Mouse (Mus musculus): Measurements from ENCODE around the gene Pkp1. TPM values are rescaled to one million over a fixed set of nuclear protein-coding genes. Genes with fewer than 3 reads are reported as not detected.

The Pkp1 gene
- polyA plus RNA-seq, 1 experiment from 2014 or later = 0.03 TPM

GRCm38 (mm10) chr1:135944526-135945259, 25.7 kb upstream of the Pkp1 start:
- no peak overlapping the region for H3K4me3 ChIP-seq (ENCODE audit: low read depth, low read length)
- no peak overlapping the region for H3K4me2 ChIP-seq
- H3K36me3 ChIP-seq (ENCODE audit: control insufficient read depth, insufficient read depth, low read length) = no peaks in the 10 kb centered on the region
- peaks cover 13% of the 10 kb centered on the region for H3K27me3 ChIP-seq (ENCODE audit: control insufficient read depth, insufficient read depth, low read length)
- no peak overlapping the region for H3K27ac ChIP-seq (ENCODE audit: low read depth, low read length)
- no peak overlapping the region for H3K9ac ChIP-seq (ENCODE audit: low read depth, low read length)
- H3K4me1 ChIP-seq (ENCODE audit: control insufficient read depth, insufficient read depth, low read length) = peaks cover 3% of the 10 kb centered on the region
- WGBS (ENCODE audit: insufficient replicate concordance) = 40% methylated on average over 12 of the region's 12 CpGs
- ATAC-seq (replicated peaks; ENCODE audit: insufficient number of reproducible peaks, low FRiP score, low TSS enrichment) = 0 out of 2 replicates have a peak, but pooled peaks have one; percentile 24
- H3K9me3 ChIP-seq (replicated peaks; ENCODE audit: control insufficient read depth, low read length) = no peaks in the 10 kb centered on the region

GRCm38 (mm10) chr1:135943713-135944112, 24.7 kb upstream of the Pkp1 start:
- Histone ChIP-seq H3K9me3 (replicated peaks; ENCODE audit: control insufficient read depth, low read length) (no peaks in the 10 kb centered on the region), H3K27ac (ENCODE audit: low read depth, low read length) (no peak overlapping the region), H3K4me2 (no peak overlapping the region), H3K9ac (ENCODE audit: low read depth, low read length) (no peak overlapping the region), H3K4me1 (ENCODE audit: control insufficient read depth, insufficient read depth, low read length) (peaks cover 3% of the 10 kb centered on the region), H3K4me3 (ENCODE audit: low read depth, low read length) (no peak overlapping the region), H3K36me3 (ENCODE audit: control insufficient read depth, insufficient read depth, low read length) (no peaks in the 10 kb centered on the region), H3K27me3 (ENCODE audit: control insufficient read depth, insufficient read depth, low read length) (peaks cover 13% of the 10 kb centered on the region)
- WGBS (ENCODE audit: insufficient replicate concordance) = 79% methylated on average over 2 of the region's 2 CpGs
- ATAC-seq (replicated peaks; ENCODE audit: insufficient number of reproducible peaks, low FRiP score, low TSS enrichment) = no peak

GRCm38 (mm10) chr1:135942116-135942515, 23.1 kb upstream of the Pkp1 start:
- Histone ChIP-seq H3K27me3 (ENCODE audit: control insufficient read depth, insufficient read depth, low read length) (peaks cover 13% of the 10 kb centered on the region), H3K36me3 (ENCODE audit: control insufficient read depth, insufficient read depth, low read length) (no peaks in the 10 kb centered on the region), H3K27ac (ENCODE audit: low read depth, low read length) (peak overlapping the region; percentile 66), H3K4me2 (peak overlapping the region; percentile 16; the same call in 1 of the 2 replicates), H3K9ac (ENCODE audit: low read depth, low read length) (0 out of 2 replicates have a peak overlapping the region, but pooled peaks have one; percentile 34), H3K4me1 (ENCODE audit: control insufficient read depth, insufficient read depth, low read length) (peaks cover 7% of the 10 kb centered on the region), H3K9me3 (replicated peaks; ENCODE audit: control insufficient read depth, low read length) (no peaks in the 10 kb centered on the region), H3K4me3 (ENCODE audit: low read depth, low read length) (no peak overlapping the region)
- no peak; the same call in 1 of the 2 replicates for ATAC-seq (replicated peaks; ENCODE audit: insufficient number of reproducible peaks, low FRiP score, low TSS enrichment)
- 29% methylated on average over 7 of the region's 7 CpGs for WGBS (ENCODE audit: insufficient replicate concordance)

- Histone ChIP-seq H3K36me3 (ENCODE audit: control insufficient read depth, insufficient read depth, low read length) (no peaks in the 10 kb centered on the region), H3K4me2 (peak overlapping the region; percentile 6; the same call in 1 of the 2 replicates), H3K27ac (ENCODE audit: low read depth, low read length) (peak overlapping the region; percentile 63), H3K27me3 (ENCODE audit: control insufficient read depth, insufficient read depth, low read length) (peaks cover 13% of the 10 kb centered on the region), H3K9ac (ENCODE audit: low read depth, low read length) (0 out of 2 replicates have a peak overlapping the region, but pooled peaks have one; percentile 16), H3K4me1 (ENCODE audit: control insufficient read depth, insufficient read depth, low read length) (peaks cover 7% of the 10 kb centered on the region), H3K4me3 (ENCODE audit: low read depth, low read length) (no peak overlapping the region), H3K9me3 (replicated peaks; ENCODE audit: control insufficient read depth, low read length) (no peaks in the 10 kb centered on the region)
- WGBS (ENCODE audit: insufficient replicate concordance) = 62% methylated on average over 6 of the region's 6 CpGs
- ATAC-seq (replicated peaks; ENCODE audit: insufficient number of reproducible peaks, low FRiP score, low TSS enrichment) = peak; percentile 80
Measured at GRCm38 (mm10) chr1:135941259-135942006, 22.4 kb upstream of the Pkp1 start.

- WGBS (ENCODE audit: insufficient replicate concordance) = 81% methylated on average over 1 of the region's 1 CpGs
- no peak overlapping the region for H3K4me3 ChIP-seq (ENCODE audit: low read depth, low read length)
- peaks cover 4% of the 10 kb centered on the region for H3K4me1 ChIP-seq (ENCODE audit: control insufficient read depth, insufficient read depth, low read length)
- ATAC-seq (replicated peaks; ENCODE audit: insufficient number of reproducible peaks, low FRiP score, low TSS enrichment) = peak; percentile 74; the same call in 1 of the 2 replicates
- H3K9me3 ChIP-seq (replicated peaks; ENCODE audit: control insufficient read depth, low read length) = no peaks in the 10 kb centered on the region
- H3K27me3 ChIP-seq (ENCODE audit: control insufficient read depth, insufficient read depth, low read length) = no peaks in the 10 kb centered on the region
- no peak overlapping the region for H3K4me2 ChIP-seq
- H3K36me3 ChIP-seq (ENCODE audit: control insufficient read depth, insufficient read depth, low read length) = no peaks in the 10 kb centered on the region
- no peak overlapping the region for H3K9ac ChIP-seq (ENCODE audit: low read depth, low read length)
- no peak overlapping the region for H3K27ac ChIP-seq (ENCODE audit: low read depth, low read length)
Measured at GRCm38 (mm10) chr1:135936091-135936490, 17.1 kb upstream of the Pkp1 start.

- no peak overlapping the region for H3K4me2 ChIP-seq
- H3K9me3 ChIP-seq (replicated peaks; ENCODE audit: control insufficient read depth, low read length) = no peaks in the 10 kb centered on the region
- H3K9ac ChIP-seq (ENCODE audit: low read depth, low read length) = no peak overlapping the region
- peaks cover 3% of the 10 kb centered on the region; the same call in 1 of the 2 replicates for H3K27me3 ChIP-seq (ENCODE audit: control insufficient read depth, insufficient read depth, low read length)
- no peak overlapping the region for H3K27ac ChIP-seq (ENCODE audit: low read depth, low read length)
- no peaks in the 10 kb centered on the region for H3K36me3 ChIP-seq (ENCODE audit: control insufficient read depth, insufficient read depth, low read length)
- no peak for ATAC-seq (replicated peaks; ENCODE audit: insufficient number of reproducible peaks, low FRiP score, low TSS enrichment)
- H3K4me1 ChIP-seq (ENCODE audit: control insufficient read depth, insufficient read depth, low read length) = peaks cover 4% of the 10 kb centered on the region
- WGBS (ENCODE audit: insufficient replicate concordance) = 70% methylated on average over 18 of the region's 18 CpGs
- H3K4me3 ChIP-seq (ENCODE audit: low read depth, low read length) = no peak overlapping the region
Measured at GRCm38 (mm10) chr1:135933704-135934293, 14.8 kb upstream of the Pkp1 start.

GRCm38 (mm10) chr1:135929876-135930275, 10.9 kb upstream of the Pkp1 start:
- H3K4me1 ChIP-seq (ENCODE audit: control insufficient read depth, insufficient read depth, low read length) = no peaks in the 10 kb centered on the region
- no peak for ATAC-seq (replicated peaks; ENCODE audit: insufficient number of reproducible peaks, low FRiP score, low TSS enrichment)
- WGBS (ENCODE audit: insufficient replicate concordance) = 68% methylated on average over 3 of the region's 3 CpGs
- no peaks in the 10 kb centered on the region for H3K9me3 ChIP-seq (replicated peaks; ENCODE audit: control insufficient read depth, low read length)
- H3K27ac ChIP-seq (ENCODE audit: low read depth, low read length) = no peak overlapping the region
- H3K36me3 ChIP-seq (ENCODE audit: control insufficient read depth, insufficient read depth, low read length) = no peaks in the 10 kb centered on the region
- H3K4me2 ChIP-seq = no peak overlapping the region
- no peak overlapping the region for H3K4me3 ChIP-seq (ENCODE audit: low read depth, low read length)
- H3K9ac ChIP-seq (ENCODE audit: low read depth, low read length) = no peak overlapping the region
- peaks cover 20% of the 10 kb centered on the region for H3K27me3 ChIP-seq (ENCODE audit: control insufficient read depth, insufficient read depth, low read length)

- Histone ChIP-seq H3K27me3 (ENCODE audit: control insufficient read depth, insufficient read depth, low read length) (peaks cover 48% of the 10 kb centered on the region), H3K27ac (ENCODE audit: low read depth, low read length) (no peak overlapping the region), H3K4me2 (no peak overlapping the region), H3K9ac (ENCODE audit: low read depth, low read length) (no peak overlapping the region), H3K9me3 (replicated peaks; ENCODE audit: control insufficient read depth, low read length) (no peaks in the 10 kb centered on the region), H3K4me1 (ENCODE audit: control insufficient read depth, insufficient read depth, low read length) (no peaks in the 10 kb centered on the region), H3K4me3 (ENCODE audit: low read depth, low read length) (no peak overlapping the region), H3K36me3 (ENCODE audit: control insufficient read depth, insufficient read depth, low read length) (no peaks in the 10 kb centered on the region)
- WGBS (ENCODE audit: insufficient replicate concordance) = 68% methylated on average over 5 of the region's 5 CpGs
- no peak for ATAC-seq (replicated peaks; ENCODE audit: insufficient number of reproducible peaks, low FRiP score, low TSS enrichment)
Measured at GRCm38 (mm10) chr1:135925848-135926247, 6.8 kb upstream of the Pkp1 start.

All from heart, embryonic 11.5 days (tissue).